Mouse (Mus musculus) heart, embryonic 11.5 days (tissue): ENCODE measurements at regions not wholly inside any gene's neighbourhood (a gene's known extent, or its start where the extent isn't known, plus 50 kb on each side); places are given as distances from the start of the nearest gene placed in this dataset.
A peak's percentile ranks its signal among the peaks of the same experiment; 100 is the strongest.

Experiments used
- ATAC-seq: fragments of 200-750 bp; cut with Nextera tagmentation; replicated peaks from 2 replicates; pipeline ENCODE4 v1.8.0; 2017; ENCODE audit warnings: moderate library complexity; ENCODE audit not compliant: insufficient number of reproducible peaks, low FRiP score, low TSS enrichment
- H3K27ac ChIP-seq: fragments of 300-500 bp; sonication (generic); 2 replicates; pipeline ENCODE4 v1.5.1; 2014; ENCODE audit warnings: mild to moderate bottlenecking, low read depth, low read length
- H3K27me3 ChIP-seq: fragments of 300-500 bp; sonication (generic); 2 replicates; pipeline ENCODE4 v1.6.1; 2014; ENCODE audit warnings: mild to moderate bottlenecking, low read length, mixed read lengths; ENCODE audit not compliant: control insufficient read depth, insufficient read depth
- H3K36me3 ChIP-seq: fragments of 300-500 bp; sonication (generic); 2 replicates; pipeline ENCODE4 v1.6.1; 2014; ENCODE audit warnings: mild to moderate bottlenecking, low read length, moderate library complexity, mixed read lengths; ENCODE audit not compliant: control insufficient read depth, insufficient read depth
- H3K4me1 ChIP-seq: fragments of 300-500 bp; sonication (generic); 2 replicates; pipeline ENCODE4 v1.6.1; 2014; ENCODE audit warnings: low read length; ENCODE audit not compliant: control insufficient read depth, insufficient read depth
- H3K4me2 ChIP-seq: fragments of 300-500 bp; sonication (generic); 2 replicates; pipeline ENCODE4 v1.6.1; 2014; ENCODE audit warnings: mild to moderate bottlenecking, moderate library complexity
- H3K4me3 ChIP-seq: fragments of 300-500 bp; sonication (generic); 2 replicates; pipeline ENCODE4 v1.5.1; 2014; ENCODE audit warnings: low read depth, low read length
- H3K9ac ChIP-seq: fragments of 300-500 bp; sonication (generic); 2 replicates; pipeline ENCODE4 v1.6.1; 2014; ENCODE audit warnings: mild to moderate bottlenecking, low read depth, low read length, moderate library complexity
- H3K9me3 ChIP-seq: fragments of 300-500 bp; sonication (generic); replicated peaks from 2 replicates; pipeline ENCODE4 v1.6.1; 2016; ENCODE audit warnings: low read length; ENCODE audit not compliant: control insufficient read depth
- WGBS: fragments of 180-500 bp; shearing (Covaris S2); extraction: QIAGEN DNeasy Blood & Tissue Kit; methylation state at CpG from one replicate; pipeline ENCODE4 v1.1.7; 2014; ENCODE audit not compliant: insufficient replicate concordance; 5-methylcytosine and 5-hydroxymethylcytosine counted together

DNA sequence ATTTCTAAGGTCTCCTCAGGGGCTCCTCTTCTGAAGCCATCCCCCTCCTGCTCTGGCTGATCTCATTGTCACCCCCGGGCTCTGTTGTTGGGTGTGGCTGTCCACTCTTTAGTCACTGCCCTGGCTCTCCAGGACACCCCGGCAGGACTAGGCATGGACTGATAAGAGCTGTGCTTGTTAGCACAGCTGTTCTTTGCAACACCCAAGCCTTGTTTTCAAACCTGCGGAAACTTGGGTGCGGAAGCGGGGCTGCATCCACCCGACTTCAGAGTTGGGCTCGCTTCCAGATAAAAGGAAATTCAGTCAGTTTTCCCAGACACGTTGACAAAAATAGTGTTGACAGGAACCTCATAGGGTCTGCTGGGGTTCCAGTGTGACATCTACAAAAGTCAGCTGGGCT, 53.6 kb upstream of the Podxl start:
- Histone ChIP-seq H3K36me3 (no peaks in the 10 kb centered on the region), H3K9ac (no peak overlapping the region), H3K9me3 (no peaks in the 10 kb centered on the region), H3K4me1 (peaks cover 50% of the 10 kb centered on the region), H3K27me3 (no peaks in the 10 kb centered on the region), H3K4me3 (no peak overlapping the region), H3K4me2 (peak overlapping the region; percentile 28), H3K27ac (peak overlapping the region; percentile 31)
- peak; percentile 83 for ATAC-seq
- 9% methylated on average over 8 of the region's 8 CpGs for WGBS

DNA sequence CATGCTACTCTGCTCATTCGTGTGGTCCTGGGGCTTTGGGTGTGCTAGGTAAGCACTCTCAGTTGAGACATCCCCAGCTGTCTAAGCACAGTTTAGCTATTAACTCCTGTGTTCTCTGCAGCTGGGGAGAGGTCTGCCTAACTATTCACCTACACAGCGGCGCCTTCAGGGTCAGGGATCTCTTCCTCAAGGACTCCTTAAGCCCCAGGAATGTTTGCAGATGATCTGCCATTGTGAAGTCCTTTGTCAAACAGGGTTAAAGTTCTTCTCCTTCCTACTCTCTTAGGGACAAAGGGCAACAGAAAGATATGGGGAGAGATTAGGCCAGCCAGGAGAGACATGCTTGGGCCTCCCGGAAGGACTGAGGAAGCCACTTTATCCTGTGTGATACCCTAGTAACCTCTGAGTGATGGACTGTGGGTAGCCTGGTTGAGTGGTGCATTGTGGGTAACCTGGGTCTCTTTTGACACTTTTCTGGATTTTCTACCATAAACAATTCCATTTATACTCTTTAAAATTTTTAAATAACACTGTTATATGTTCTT, 51.7 kb upstream of the Podxl start:
- Histone ChIP-seq H3K9me3 (no peaks in the 10 kb centered on the region), H3K4me2 (no peak overlapping the region), H3K9ac (no peak overlapping the region), H3K27me3 (no peaks in the 10 kb centered on the region), H3K36me3 (no peaks in the 10 kb centered on the region), H3K4me3 (no peak overlapping the region), H3K27ac (no peak overlapping the region), H3K4me1 (peaks cover 50% of the 10 kb centered on the region)
- 56% methylated on average over 4 of the region's 4 CpGs for WGBS
- ATAC-seq = no peak

- no peaks in the 10 kb centered on the region for H3K36me3 ChIP-seq
- peak overlapping the region; percentile 41 for H3K4me2 ChIP-seq
- no peaks in the 10 kb centered on the region for H3K9me3 ChIP-seq
- peaks cover 50% of the 10 kb centered on the region for H3K4me1 ChIP-seq
- H3K27me3 ChIP-seq = no peaks in the 10 kb centered on the region
- H3K4me3 ChIP-seq = no peak overlapping the region
- no peak for ATAC-seq
- WGBS = 71% methylated on average over 4 of the region's 4 CpGs
- 0 out of 2 replicates have a peak overlapping the region, but pooled peaks have one; percentile 24 for H3K9ac ChIP-seq
- H3K27ac ChIP-seq = peak overlapping the region; percentile 76
Measured at GRCm38 (mm10) chr6:31614563-31614962, 50.8 kb upstream of the Podxl start.

GRCm38 (mm10) chr6:31613590-31614319, 50.0 kb upstream of the Podxl start:
- Histone ChIP-seq H3K9me3 (no peaks in the 10 kb centered on the region), H3K4me2 (peak overlapping the region; percentile 41), H3K9ac (peak overlapping the region; percentile 24; the same call in 1 of the 2 replicates), H3K4me3 (no peak overlapping the region), H3K36me3 (no peaks in the 10 kb centered on the region), H3K4me1 (peaks cover 45% of the 10 kb centered on the region), H3K27ac (peak overlapping the region; percentile 76), H3K27me3 (no peaks in the 10 kb centered on the region)
- WGBS = 36% methylated on average over 13 of the region's 13 CpGs
- ATAC-seq = no peak; the same call in 1 of the 2 replicates
